Mouse (Mus musculus) kidney, adult 2 months (tissue): ENCODE measurements at regions not wholly inside any gene's neighbourhood (a gene's known extent, or its start where the extent isn't known, plus 50 kb on each side); places are given as distances from the start of the nearest gene placed in this dataset.

Experiments
- CTCF ChIP-seq: fragments of 200-500 bp; conservative IDR thresholded peaks from 2 replicates; pipeline ENCODE4 v1.5.1; 2011; ENCODE audit warnings: low read depth, mild to moderate bottlenecking, control low read depth, low read length, moderate library complexity, mixed read lengths; ENCODE audit not compliant: insufficient read depth, insufficient read length
- POLR2A ChIP-seq: fragments of 200-500 bp; IDR thresholded peaks from one replicate; pipeline ENCODE4 v1.6.1; 2011; ENCODE audit warnings: low read depth, low read length, control low read depth

- TF ChIP-seq CTCF (no peak), POLR2A (no peak)
These were observed 153.1 kb upstream of the Fundc1 start for GRCm38 (mm10) chrX:17724990-17725779.
